9 mouse cellular contexts compared by ENCODE assay signal in the genomic region with DNA sequence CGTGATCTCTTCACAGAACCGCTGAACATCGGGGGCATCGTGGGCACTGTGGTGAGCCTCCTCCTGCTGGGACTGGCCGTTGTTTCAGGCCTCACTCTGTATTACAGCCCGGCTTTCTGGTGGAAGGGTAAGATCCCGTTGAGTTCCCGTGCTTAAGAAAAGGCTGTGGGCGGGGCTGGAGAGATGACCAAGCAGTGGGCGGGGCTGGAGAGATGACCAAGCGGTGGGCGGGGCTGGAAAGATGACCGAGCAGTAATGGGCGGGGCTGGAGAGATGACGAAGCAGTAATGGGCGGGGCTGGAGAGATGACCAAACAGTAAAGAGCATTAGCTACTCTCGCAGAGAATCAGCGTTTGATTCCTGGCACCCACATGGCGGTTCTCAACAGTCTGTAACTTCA. TPM values are rescaled to one million over a fixed set of nuclear protein-coding genes. Genes with fewer than 3 reads are reported as not detected.
DNase-seq lines count a peak whose midpoint lies in the region; ATAC-seq and TF ChIP-seq lines count a peak whose summit lies in the region.
"Had no signal": no experiment of that assay in that cellular context is flagged by ENCODE, and none has a peak within 500 bp of the region (broad histone marks: within the 10 kb centered on the region; RNA-seq: fewer than 3 reads in every experiment).

No protein-coding gene starts in this region.

- ATAC-seq in cerebellum, adult (ENCODE audit: insufficient number of reproducible peaks, low FRiP score, low TSS enrichment): no peak
- ATAC-seq in hindbrain, embryonic 16.5 days: peak; percentile 50; the same call in 1 of the 2 replicates
- ATAC-seq in limb, embryonic 11.5 days (ENCODE audit: insufficient number of reproducible peaks, low FRiP score, low TSS enrichment, low read depth): no peak
- ATAC-seq in midbrain, embryonic 11.5 days (ENCODE audit: low FRiP score): peak; percentile 76

- peak; percentile 42 for DNase-seq in cerebellum, adult 11 months
- DNase-seq in cerebellum, adult 2 months: peak; percentile 48 to 53
- peak; percentile 43 for DNase-seq in forelimb bud, embryonic 11.5 days (ENCODE audit: low read depth, low spot score)
- peak; percentile 63 for DNase-seq in limb, embryonic 11.5 days (ENCODE audit: low spot score)
- peak; percentile 95 for DNase-seq in midbrain, embryonic 11.5 days (ENCODE audit: low spot score, missing footprints)
- DNase-seq in urinary bladder, postnatal 10 days (ENCODE audit: low spot score): peak; percentile 32

- WGBS in cerebellum, adult 2 months: 32% methylated on average over 19 of the region's 19 CpGs
- WGBS in hindbrain, embryonic 16.5 days: 29% methylated on average over 19 of the region's 19 CpGs
- 24% methylated on average over 19 of the region's 19 CpGs for WGBS in limb, embryonic 11.5 days
- 24% methylated on average over 19 of the region's 19 CpGs for WGBS in midbrain, embryonic 11.5 days

- no peak overlapping the region for H3K27ac ChIP-seq in cerebellum, adult 2 months (ENCODE audit: insufficient read depth, low read length)
- no peak overlapping the region for H3K27ac ChIP-seq in hindbrain, embryonic 16.5 days (ENCODE audit: low read depth, low read length)
- no peak overlapping the region for H3K27ac ChIP-seq in limb, embryonic 11.5 days (replicated peaks; ENCODE audit: low read depth, low read length)
- no peak overlapping the region for H3K27ac ChIP-seq in midbrain, embryonic 11.5 days (ENCODE audit: low read depth, low read length)
- H3K27ac ChIP-seq: limb, embryonic 12.5 days had no signal

- H3K36me3 ChIP-seq in hindbrain, embryonic 16.5 days (ENCODE audit: control insufficient read depth, insufficient read depth, low read length): no peaks in the 10 kb centered on the region
- H3K36me3 ChIP-seq in limb, embryonic 11.5 days (ENCODE audit: control insufficient read depth, insufficient read depth, low read length): no peaks in the 10 kb centered on the region
- no peaks in the 10 kb centered on the region for H3K36me3 ChIP-seq in midbrain, embryonic 11.5 days (ENCODE audit: control insufficient read depth, insufficient read depth, low read length)

- no peak for TF ChIP-seq CTCF in cerebellum, adult 2 months (IDR thresholded peaks at IDR 0.05; ENCODE audit: borderline replicate concordance, insufficient read depth, low read depth, low read length)

- no peaks in the 10 kb centered on the region for H3K27me3 ChIP-seq in cerebellum, adult 2 months (ENCODE audit: control insufficient read depth, insufficient read depth, low read length)
- H3K27me3 ChIP-seq in hindbrain, embryonic 16.5 days (replicated peaks; ENCODE audit: control insufficient read depth, insufficient read depth, low read length): no peaks in the 10 kb centered on the region
- no peaks in the 10 kb centered on the region for H3K27me3 ChIP-seq in limb, embryonic 11.5 days (ENCODE audit: control insufficient read depth, insufficient read depth, low read length)
- no peaks in the 10 kb centered on the region for H3K27me3 ChIP-seq in midbrain, embryonic 11.5 days (ENCODE audit: control insufficient read depth, insufficient read depth, low read length)
- H3K27me3 ChIP-seq: limb, embryonic 12.5 days had no signal

- no peak for TF ChIP-seq POLR2A in cerebellum, adult 2 months (IDR thresholded peaks at IDR 0.05; ENCODE audit: borderline replicate concordance, insufficient read depth, low read length)

- no peaks in the 10 kb centered on the region for H3K9me3 ChIP-seq in hindbrain, embryonic 16.5 days (ENCODE audit: control insufficient read depth, low read length)
- H3K9me3 ChIP-seq in limb, embryonic 11.5 days (ENCODE audit: control insufficient read depth, low read length): no peaks in the 10 kb centered on the region
- H3K9me3 ChIP-seq in midbrain, embryonic 11.5 days (ENCODE audit: control insufficient read depth, low read length): no peaks in the 10 kb centered on the region

- H3K4me1 ChIP-seq in cerebellum, adult 2 months (ENCODE audit: control insufficient read depth, insufficient read depth, low read length): no peaks in the 10 kb centered on the region
- no peaks in the 10 kb centered on the region for H3K4me1 ChIP-seq in hindbrain, embryonic 16.5 days (ENCODE audit: control insufficient read depth, insufficient read depth, low read depth, low read length)
- 0 out of 2 replicates have a peak, but pooled peaks cover 5% of the 10 kb centered on the region for H3K4me1 ChIP-seq in limb, embryonic 11.5 days (ENCODE audit: control insufficient read depth, insufficient read depth, low read length)
- H3K4me1 ChIP-seq in midbrain, embryonic 11.5 days (ENCODE audit: control insufficient read depth, insufficient read depth, low read length): no peaks in the 10 kb centered on the region
- H3K4me1 ChIP-seq: limb, embryonic 12.5 days had no signal

- H3K4me2 ChIP-seq in hindbrain, embryonic 16.5 days (ENCODE audit: low read length): peak overlapping the region; percentile 32; the same call in 1 of the 2 replicates
- H3K4me2 ChIP-seq in limb, embryonic 11.5 days (ENCODE audit: low read depth, severe bottlenecking): no peak overlapping the region
- no peak overlapping the region for H3K4me2 ChIP-seq in midbrain, embryonic 11.5 days
- H3K4me2 ChIP-seq: limb, embryonic 12.5 days had no signal

- no peak overlapping the region for H3K4me3 ChIP-seq in cerebellum, adult 2 months (replicated peaks; ENCODE audit: insufficient read depth, low read depth, low read length)
- no peak overlapping the region for H3K4me3 ChIP-seq in hindbrain, embryonic 16.5 days (ENCODE audit: low read length)
- no peak overlapping the region for H3K4me3 ChIP-seq in limb, embryonic 11.5 days (ENCODE audit: low read depth, low read length)
- no peak overlapping the region for H3K4me3 ChIP-seq in midbrain, embryonic 11.5 days (ENCODE audit: low read depth, low read length)
- H3K4me3 ChIP-seq: limb, embryonic 12.5 days had no signal

- no peak overlapping the region for H3K9ac ChIP-seq in hindbrain, embryonic 16.5 days (ENCODE audit: low read depth, low read length)
- H3K9ac ChIP-seq in limb, embryonic 11.5 days (ENCODE audit: low read length): no peak overlapping the region
- H3K9ac ChIP-seq in midbrain, embryonic 11.5 days (ENCODE audit: low read length): no peak overlapping the region
- H3K9ac ChIP-seq: limb, embryonic 12.5 days had no signal

RNA-seq across cellular contexts. Expression of a gene that starts 8.8 kb away (rescaled TPM):
- polyA plus RNA-seq in cerebellum, adult 2 months (2012; rRNA removed): 235 and 238 TPM in 2 replicates
- 200 and 278 TPM in 2 replicates for polyA plus RNA-seq in hindbrain, embryonic 16.5 days (2015; fragmentation: Nextera tagmentation; extraction: Ambion mirVana)
- polyA plus RNA-seq in limb, embryonic 11.5 days (2014; fragmentation: Nextera tagmentation; extraction: Ambion mirVana): 38.7 and 43.0 TPM in 2 replicates
- polyA plus RNA-seq in midbrain, embryonic 11.5 days (2014; fragmentation: Nextera tagmentation; extraction: Ambion mirVana): 72.7 and 84.2 TPM in 2 replicates

RNA-seq across cellular contexts. Expression of a gene that starts 29.4 kb away (rescaled TPM):
- polyA plus RNA-seq in cerebellum, adult 2 months (2012; rRNA removed): 3.7 and 3.9 TPM in 2 replicates
- 2.1 and 2.2 TPM in 2 replicates for polyA plus RNA-seq in hindbrain, embryonic 16.5 days (2015; fragmentation: Nextera tagmentation; extraction: Ambion mirVana)
- polyA plus RNA-seq in limb, embryonic 11.5 days (2014; fragmentation: Nextera tagmentation; extraction: Ambion mirVana): 2.1 and 2.7 TPM in 2 replicates
- polyA plus RNA-seq in midbrain, embryonic 11.5 days (2014; fragmentation: Nextera tagmentation; extraction: Ambion mirVana): 1.7 and 2.2 TPM in 2 replicates

RNA-seq across cellular contexts. Expression of a gene that starts 40.6 kb away (rescaled TPM):
- 9.9 and 10.4 TPM in 2 replicates for polyA plus RNA-seq in cerebellum, adult 2 months (2012; rRNA removed)
- polyA plus RNA-seq in hindbrain, embryonic 16.5 days (2015; fragmentation: Nextera tagmentation; extraction: Ambion mirVana): 31.9 and 32.7 TPM in 2 replicates
- 121 and 123 TPM in 2 replicates for polyA plus RNA-seq in limb, embryonic 11.5 days (2014; fragmentation: Nextera tagmentation; extraction: Ambion mirVana)
- polyA plus RNA-seq in midbrain, embryonic 11.5 days (2014; fragmentation: Nextera tagmentation; extraction: Ambion mirVana): 97.7 and 102 TPM in 2 replicates

Comparison
In these comparisons a context has a peak if more than half of its experiments do, and no peak if none do; other contexts are left out.
1. DNase-seq: peak in every context shown above with its lines; median percentile 95 in midbrain, embryonic 11.5 days; 63 in limb, embryonic 11.5 days; 50 in cerebellum, adult 2 months; 43 in forelimb bud, embryonic 11.5 days; 42 in cerebellum, adult 11 months; 32 in urinary bladder, postnatal 10 days.
2. ATAC-seq: peak in hindbrain, embryonic 16.5 days (single experiment) and midbrain, embryonic 11.5 days (single experiment); none in cerebellum, adult (single experiment) and limb, embryonic 11.5 days (single experiment).